Mouse (Mus musculus): ENCODE data around the gene H1foo.

The H1foo gene

GRCm38 (mm10) chr6:115985622-115986021 lies 40.9 kb downstream of the H1foo start:
- DNase-seq (ENCODE audit: extremely low spot score) = no peak

GRCm38 (mm10) chr6:115986472-115987095 lies 41.8 kb downstream of the H1foo start:
- no peak for DNase-seq (ENCODE audit: extremely low spot score)

- DNase-seq (ENCODE audit: extremely low spot score) = no peak
Measured at GRCm38 (mm10) chr6:115987096-115987747, 42.5 kb downstream of the H1foo start.

- no peak for DNase-seq (ENCODE audit: extremely low spot score)
Measured at GRCm38 (mm10) chr6:115989032-115989431, 44.3 kb downstream of the H1foo start.

- DNase-seq (ENCODE audit: extremely low spot score) = no peak
Measured at GRCm38 (mm10) chr6:115989607-115990006, 44.9 kb downstream of the H1foo start.

GRCm38 (mm10) chr6:115990056-115990455 lies 45.3 kb downstream of the H1foo start:
- DNase-seq (ENCODE audit: extremely low spot score) = no peak

GRCm38 (mm10) chr6:115990479-115990878 lies 45.7 kb downstream of the H1foo start:
- DNase-seq (ENCODE audit: extremely low spot score) = no peak

- peak; percentile 27 for DNase-seq (ENCODE audit: extremely low spot score)
Measured at GRCm38 (mm10) chr6:115991108-115991880, 46.6 kb downstream of the H1foo start.

- DNase-seq (ENCODE audit: extremely low spot score) = peak; percentile 29
Measured at GRCm38 (mm10) chr6:115991881-115992620, 47.3 kb downstream of the H1foo start.

GRCm38 (mm10) chr6:115992981-115993380 lies 48.2 kb downstream of the H1foo start:
- DNase-seq (ENCODE audit: extremely low spot score) = no peak

- DNase-seq (ENCODE audit: extremely low spot score) = peak; percentile 38
Measured at GRCm38 (mm10) chr6:115993463-115994145, 48.9 kb downstream of the H1foo start.

GRCm38 (mm10) chr6:115994146-115994876 lies 49.6 kb downstream of the H1foo start:
- peak; percentile 48 for DNase-seq (ENCODE audit: extremely low spot score)

GRCm38 (mm10) chr6:115994877-115995520 lies 50.3 kb downstream of the H1foo start, which contains the start of gene Plxnd1:
Gene Plxnd1 (minus strand): TSS chr6:115995005.
- DNase-seq (ENCODE audit: extremely low spot score) = peak; percentile 96

GRCm38 (mm10) chr6:115995531-115995941 lies 50.8 kb downstream of the H1foo start:
- no peak for DNase-seq (ENCODE audit: extremely low spot score)

GRCm38 (mm10) chr6:115996171-115996851 lies 51.6 kb downstream of the H1foo start:
- DNase-seq (ENCODE audit: extremely low spot score) = peak; percentile 31

GRCm38 (mm10) chr6:115997726-115998311 lies 53.1 kb downstream of the H1foo start:
- no peak for DNase-seq (ENCODE audit: extremely low spot score)

- no peak for DNase-seq (ENCODE audit: extremely low spot score)
Measured at GRCm38 (mm10) chr6:115998758-115999157, 54.0 kb downstream of the H1foo start.

GRCm38 (mm10) chr6:115999227-115999626 lies 54.5 kb downstream of the H1foo start:
- DNase-seq (ENCODE audit: extremely low spot score) = no peak

Measured in embryo, embryonic 9.5 days (tissue).